Mouse (Mus musculus) layer of hippocampus, postnatal 25 days (tissue): ENCODE results near the gene Pik3r1. TPM values are rescaled to one million over a fixed set of nuclear protein-coding genes. Genes with fewer than 3 reads are reported as not detected.

Source experiments
- DNase-seq, 2 experiments: peaks; one replicate each; pipeline ENCODE4 v3.0.0; 2022; ENCODE audit warnings: mixed read lengths in 2 of 2, low spot score in 1 of 2; ENCODE audit errors: extremely low spot score in 1 of 2
- total RNA-seq, 2 experiments: library from RNA; stranded (reverse); gene quantifications; 2 replicates each; pipeline ENCODE4 v1.2.3; 2021

Gene Pik3r1
- total RNA-seq, 2 experiments from 2014 or later: 83.9 to 85.4 TPM

- no peak for DNase-seq
These were observed 76.9 kb downstream of the Pik3r1 start for GRCm38 (mm10) chr13:101690911-101691655.

GRCm38 (mm10) chr13:101690167-101690566 lies 77.8 kb downstream of the Pik3r1 start:
- DNase-seq: no peak

- DNase-seq: no peak
These were observed 81.8 kb downstream of the Pik3r1 start for GRCm38 (mm10) chr13:101686256-101686655.

GRCm38 (mm10) chr13:101684706-101685105 lies 83.3 kb downstream of the Pik3r1 start:
- DNase-seq: no peak

- no peak for DNase-seq
These were observed 85.6 kb downstream of the Pik3r1 start for GRCm38 (mm10) chr13:101682378-101682777.

GRCm38 (mm10) chr13:101680083-101680482 lies 87.9 kb downstream of the Pik3r1 start:
- DNase-seq: no peak

- no peak for DNase-seq
These were observed 89.0 kb downstream of the Pik3r1 start for GRCm38 (mm10) chr13:101678984-101679383.

GRCm38 (mm10) chr13:101678036-101678435 lies 90.0 kb downstream of the Pik3r1 start:
- no peak for DNase-seq

- DNase-seq: no peak
These were observed 94.1 kb downstream of the Pik3r1 start for GRCm38 (mm10) chr13:101673876-101674275.

- DNase-seq: no peak
These were observed 99.2 kb downstream of the Pik3r1 start for GRCm38 (mm10) chr13:101668859-101669258.

GRCm38 (mm10) chr13:101664010-101664409 lies 104.0 kb downstream of the Pik3r1 start:
- DNase-seq: no peak

GRCm38 (mm10) chr13:101662900-101663299 lies 105.1 kb downstream of the Pik3r1 start:
- DNase-seq: no peak

GRCm38 (mm10) chr13:101661567-101661966 lies 106.5 kb downstream of the Pik3r1 start:
- no peak for DNase-seq

GRCm38 (mm10) chr13:101660187-101660586 lies 107.8 kb downstream of the Pik3r1 start:
- DNase-seq: no peak

- DNase-seq: no peak
These were observed 115.9 kb downstream of the Pik3r1 start for GRCm38 (mm10) chr13:101652131-101652530.

GRCm38 (mm10) chr13:101641632-101642031 lies 126.4 kb downstream of the Pik3r1 start:
- DNase-seq: no peak

GRCm38 (mm10) chr13:101635837-101636236 lies 132.2 kb downstream of the Pik3r1 start:
- DNase-seq: no peak

- DNase-seq: no peak
These were observed 133.6 kb downstream of the Pik3r1 start for GRCm38 (mm10) chr13:101634420-101634819.

- DNase-seq: no peak
These were observed 134.4 kb downstream of the Pik3r1 start for GRCm38 (mm10) chr13:101633620-101634019.

GRCm38 (mm10) chr13:101632771-101633170 lies 135.2 kb downstream of the Pik3r1 start:
- no peak for DNase-seq

- DNase-seq: peak in 1 of 2 experiments; percentile 13
These were observed 136.5 kb downstream of the Pik3r1 start for GRCm38 (mm10) chr13:101631561-101631960.
